Mouse (Mus musculus): ENCODE results near the gene Cabcoco1. TPM values are rescaled to one million over a fixed set of nuclear protein-coding genes. Genes with fewer than 3 reads are reported as not detected.

Gene Cabcoco1
- polyA plus RNA-seq, 1 experiment from 2014 or later, result 35.3 TPM

GRCm38 (mm10) chr10:68506242-68506641, 35.5 kb downstream of the Cabcoco1 start:
- no peak overlapping the region for H3K4me3 ChIP-seq (ENCODE audit: control insufficient read depth in 1 of 2, insufficient read depth in 1 of 2, low read depth in 1 of 2, low read length in 2 of 2)
- no peak for ATAC-seq (ENCODE audit: insufficient number of reproducible peaks, insufficient read depth, low FRiP score, low read depth)
- H3K4me1 ChIP-seq (ENCODE audit: control insufficient read depth in 2 of 2, insufficient read depth in 2 of 2, low read length in 2 of 2), result no peaks in the 10 kb centered on the region
- H3K36me3 ChIP-seq (ENCODE audit: control insufficient read depth, insufficient read depth, low read length), result no peaks in the 10 kb centered on the region
- H3K27ac ChIP-seq (replicated peaks in 1 of 2; ENCODE audit: control insufficient read depth in 1 of 2, insufficient read depth in 1 of 2, low read depth in 2 of 2, low read length in 2 of 2), result no peak overlapping the region
- 80% methylated on average over 4 of the region's 4 CpGs for WGBS
- no peak overlapping the region for H3K4me2 ChIP-seq (ENCODE audit: low read length)
- H3K9me3 ChIP-seq (ENCODE audit: control insufficient read depth, low read length), result no peaks in the 10 kb centered on the region
- H3K9ac ChIP-seq (ENCODE audit: low read length), result no peak overlapping the region
- H3K27me3 ChIP-seq (ENCODE audit: control insufficient read depth, insufficient read depth, low read length), result no peaks in the 10 kb centered on the region

GRCm38 (mm10) chr10:68504586-68505152, 37.0 kb downstream of the Cabcoco1 start:
- Histone ChIP-seq H3K4me2 (ENCODE audit: low read length) (no peak overlapping the region), H3K36me3 (ENCODE audit: control insufficient read depth, insufficient read depth, low read length) (no peaks in the 10 kb centered on the region), H3K9ac (ENCODE audit: low read length) (no peak overlapping the region), H3K9me3 (ENCODE audit: control insufficient read depth, low read length) (no peaks in the 10 kb centered on the region), H3K4me1 (ENCODE audit: control insufficient read depth in 2 of 2, insufficient read depth in 2 of 2, low read length in 2 of 2) (no peaks in the 10 kb centered on the region), H3K27ac (replicated peaks in 1 of 2; ENCODE audit: control insufficient read depth in 1 of 2, insufficient read depth in 1 of 2, low read depth in 2 of 2, low read length in 2 of 2) (no peak overlapping the region), H3K27me3 (ENCODE audit: control insufficient read depth, insufficient read depth, low read length) (no peaks in the 10 kb centered on the region), H3K4me3 (ENCODE audit: control insufficient read depth in 1 of 2, insufficient read depth in 1 of 2, low read depth in 1 of 2, low read length in 2 of 2) (no peak overlapping the region)
- no peak for ATAC-seq (ENCODE audit: insufficient number of reproducible peaks, insufficient read depth, low FRiP score, low read depth)
- WGBS, result 87% methylated on average over 9 of the region's 9 CpGs

- Histone ChIP-seq H3K4me2 (ENCODE audit: low read length) (no peak overlapping the region), H3K4me3 (ENCODE audit: control insufficient read depth in 1 of 2, insufficient read depth in 1 of 2, low read depth in 1 of 2, low read length in 2 of 2) (no peak overlapping the region), H3K27ac (replicated peaks in 1 of 2; ENCODE audit: control insufficient read depth in 1 of 2, insufficient read depth in 1 of 2, low read depth in 2 of 2, low read length in 2 of 2) (no peak overlapping the region), H3K36me3 (ENCODE audit: control insufficient read depth, insufficient read depth, low read length) (no peaks in the 10 kb centered on the region), H3K4me1 (ENCODE audit: control insufficient read depth in 2 of 2, insufficient read depth in 2 of 2, low read length in 2 of 2) (no peaks in the 10 kb centered on the region), H3K27me3 (ENCODE audit: control insufficient read depth, insufficient read depth, low read length) (no peaks in the 10 kb centered on the region), H3K9me3 (ENCODE audit: control insufficient read depth, low read length) (no peaks in the 10 kb centered on the region), H3K9ac (ENCODE audit: low read length) (no peak overlapping the region)
- ATAC-seq (ENCODE audit: insufficient number of reproducible peaks, insufficient read depth, low FRiP score, low read depth), result no peak
- 76% methylated on average over 6 of the region's 6 CpGs for WGBS
These were observed 40.6 kb downstream of the Cabcoco1 start for GRCm38 (mm10) chr10:68501067-68501466.

- Histone ChIP-seq H3K36me3 (ENCODE audit: control insufficient read depth, insufficient read depth, low read length) (no peaks in the 10 kb centered on the region), H3K27me3 (ENCODE audit: control insufficient read depth, insufficient read depth, low read length) (no peaks in the 10 kb centered on the region), H3K4me3 (ENCODE audit: control insufficient read depth in 1 of 2, insufficient read depth in 1 of 2, low read depth in 1 of 2, low read length in 2 of 2) (no peak overlapping the region), H3K27ac (replicated peaks in 1 of 2; ENCODE audit: control insufficient read depth in 1 of 2, insufficient read depth in 1 of 2, low read depth in 2 of 2, low read length in 2 of 2) (no peak overlapping the region), H3K4me1 (ENCODE audit: control insufficient read depth in 2 of 2, insufficient read depth in 2 of 2, low read length in 2 of 2) (peaks cover 4% of the 10 kb centered on the region in 2 experiments; a peak in 2 of 4 replicates), H3K9me3 (ENCODE audit: control insufficient read depth, low read length) (no peaks in the 10 kb centered on the region), H3K9ac (ENCODE audit: low read length) (no peak overlapping the region), H3K4me2 (ENCODE audit: low read length) (no peak overlapping the region)
- WGBS, result 95% methylated on average over 2 of the region's 2 CpGs
- ATAC-seq (ENCODE audit: insufficient number of reproducible peaks, insufficient read depth, low FRiP score, low read depth), result no peak
These were observed 46.5 kb downstream of the Cabcoco1 start for GRCm38 (mm10) chr10:68495246-68495645.

GRCm38 (mm10) chr10:68491557-68491956, 50.1 kb downstream of the Cabcoco1 start:
- 88% methylated on average over 11 of the region's 11 CpGs for WGBS
- Histone ChIP-seq H3K27me3 (ENCODE audit: control insufficient read depth, insufficient read depth, low read length) (no peaks in the 10 kb centered on the region), H3K36me3 (ENCODE audit: control insufficient read depth, insufficient read depth, low read length) (no peaks in the 10 kb centered on the region), H3K4me3 (ENCODE audit: control insufficient read depth in 1 of 2, insufficient read depth in 1 of 2, low read depth in 1 of 2, low read length in 2 of 2) (no peak overlapping the region), H3K9ac (ENCODE audit: low read length) (no peak overlapping the region), H3K4me1 (ENCODE audit: control insufficient read depth in 2 of 2, insufficient read depth in 2 of 2, low read length in 2 of 2) (peaks cover 4% of the 10 kb centered on the region in 2 experiments; a peak in 2 of 4 replicates), H3K9me3 (ENCODE audit: control insufficient read depth, low read length) (no peaks in the 10 kb centered on the region), H3K4me2 (ENCODE audit: low read length) (no peak overlapping the region), H3K27ac (replicated peaks in 1 of 2; ENCODE audit: control insufficient read depth in 1 of 2, insufficient read depth in 1 of 2, low read depth in 2 of 2, low read length in 2 of 2) (no peak overlapping the region)
- no peak for ATAC-seq (ENCODE audit: insufficient number of reproducible peaks, insufficient read depth, low FRiP score, low read depth)

- no peak for ATAC-seq (ENCODE audit: insufficient number of reproducible peaks, insufficient read depth, low FRiP score, low read depth)
- Histone ChIP-seq H3K9ac (ENCODE audit: low read length) (no peak overlapping the region), H3K27ac (replicated peaks in 1 of 2; ENCODE audit: control insufficient read depth in 1 of 2, insufficient read depth in 1 of 2, low read depth in 2 of 2, low read length in 2 of 2) (no peak overlapping the region), H3K27me3 (ENCODE audit: control insufficient read depth, insufficient read depth, low read length) (no peaks in the 10 kb centered on the region), H3K4me3 (ENCODE audit: control insufficient read depth in 1 of 2, insufficient read depth in 1 of 2, low read depth in 1 of 2, low read length in 2 of 2) (no peak overlapping the region), H3K4me1 (ENCODE audit: control insufficient read depth in 2 of 2, insufficient read depth in 2 of 2, low read length in 2 of 2) (peaks cover 4% of the 10 kb centered on the region in 2 experiments; a peak in 2 of 4 replicates), H3K36me3 (ENCODE audit: control insufficient read depth, insufficient read depth, low read length) (no peaks in the 10 kb centered on the region), H3K4me2 (ENCODE audit: low read length) (0 out of 2 replicates have a peak overlapping the region, but pooled peaks have one; percentile 8), H3K9me3 (ENCODE audit: control insufficient read depth, low read length) (no peaks in the 10 kb centered on the region)
- 50% methylated on average over 6 of the region's 6 CpGs for WGBS
These were observed 50.9 kb downstream of the Cabcoco1 start for GRCm38 (mm10) chr10:68490781-68491180.

GRCm38 (mm10) chr10:68472799-68473198, 68.9 kb downstream of the Cabcoco1 start:
- Histone ChIP-seq H3K27me3 (ENCODE audit: control insufficient read depth, insufficient read depth, low read length) (no peaks in the 10 kb centered on the region), H3K9ac (ENCODE audit: low read length) (no peak overlapping the region), H3K4me3 (ENCODE audit: control insufficient read depth in 1 of 2, insufficient read depth in 1 of 2, low read depth in 1 of 2, low read length in 2 of 2) (no peak overlapping the region), H3K9me3 (ENCODE audit: control insufficient read depth, low read length) (no peaks in the 10 kb centered on the region), H3K36me3 (ENCODE audit: control insufficient read depth, insufficient read depth, low read length) (no peaks in the 10 kb centered on the region), H3K4me2 (ENCODE audit: low read length) (no peak overlapping the region), H3K27ac (replicated peaks in 1 of 2; ENCODE audit: control insufficient read depth in 1 of 2, insufficient read depth in 1 of 2, low read depth in 2 of 2, low read length in 2 of 2) (no peak overlapping the region), H3K4me1 (ENCODE audit: control insufficient read depth in 2 of 2, insufficient read depth in 2 of 2, low read length in 2 of 2) (peaks cover 0 to 2% of the 10 kb centered on the region in 2 experiments; a peak in 1 of 4 replicates)
- 71% methylated on average over 8 of the region's 8 CpGs for WGBS
- ATAC-seq (ENCODE audit: insufficient number of reproducible peaks, insufficient read depth, low FRiP score, low read depth), result no peak

GRCm38 (mm10) chr10:68465737-68466327, 75.9 kb downstream of the Cabcoco1 start:
- ATAC-seq (ENCODE audit: insufficient number of reproducible peaks, insufficient read depth, low FRiP score, low read depth), result no peak
- no peak overlapping the region for H3K4me3 ChIP-seq (ENCODE audit: control insufficient read depth in 1 of 2, insufficient read depth in 1 of 2, low read depth in 1 of 2, low read length in 2 of 2)
- H3K36me3 ChIP-seq (ENCODE audit: control insufficient read depth, insufficient read depth, low read length), result no peaks in the 10 kb centered on the region
- no peak overlapping the region for H3K27ac ChIP-seq (replicated peaks in 1 of 2; ENCODE audit: control insufficient read depth in 1 of 2, insufficient read depth in 1 of 2, low read depth in 2 of 2, low read length in 2 of 2)
- no peak overlapping the region for H3K4me2 ChIP-seq (ENCODE audit: low read length)
- no peak overlapping the region for H3K9ac ChIP-seq (ENCODE audit: low read length)
- no peaks in the 10 kb centered on the region for H3K9me3 ChIP-seq (ENCODE audit: control insufficient read depth, low read length)
- no peaks in the 10 kb centered on the region for H3K4me1 ChIP-seq (ENCODE audit: control insufficient read depth in 2 of 2, insufficient read depth in 2 of 2, low read length in 2 of 2)
- H3K27me3 ChIP-seq (ENCODE audit: control insufficient read depth, insufficient read depth, low read length), result no peaks in the 10 kb centered on the region
- 74% methylated on average over 4 of the region's 4 CpGs for WGBS
